Mouse (Mus musculus) left cerebral cortex, adult 18-20 months (tissue): ENCODE results near the gene Rundc3a. TPM values are rescaled to one million over a fixed set of nuclear protein-coding genes. Genes with fewer than 3 reads are reported as not detected.
"Not testable (repeated sequence)": the region's sequence is repeated elsewhere in the genome, so short reads cannot be mapped to it uniquely, and the experiment has no call there.

ENCODE experiments used
- DNase-seq, 2 experiments: peaks; one replicate each; pipeline ENCODE4 v3.0.0; 2021 to 2022; ENCODE audit warnings: low spot score in 2 of 2, mixed read lengths in 1 of 2
- total RNA-seq, 2 experiments: library from RNA; stranded (reverse); gene quantifications; 2 replicates each; pipeline ENCODE4 v1.2.3; 2021

The Rundc3a gene
- total RNA-seq, 2 experiments from 2014 or later, result 477 to 484 TPM

DNA sequence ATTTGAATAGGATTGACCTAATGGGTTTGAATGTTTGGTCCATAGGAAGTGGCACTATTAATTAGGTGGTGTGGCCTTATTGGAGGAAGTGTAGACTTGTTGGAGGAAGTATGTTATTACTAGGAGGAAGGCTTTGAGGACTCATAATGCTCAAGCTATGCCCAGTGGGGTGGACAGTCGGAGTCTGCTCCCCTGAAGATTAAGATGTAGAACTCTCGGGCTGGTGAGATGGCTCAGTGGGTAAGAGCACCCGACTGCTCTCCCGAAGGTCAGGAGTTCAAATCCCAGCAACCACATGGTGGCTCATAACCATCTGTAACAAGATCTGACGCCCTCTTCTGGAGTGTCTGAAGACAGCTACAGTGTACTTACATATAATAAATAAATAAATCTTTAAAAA, 3.8 kb upstream of the Rundc3a start:
- not testable (repeated sequence) for DNase-seq

DNA sequence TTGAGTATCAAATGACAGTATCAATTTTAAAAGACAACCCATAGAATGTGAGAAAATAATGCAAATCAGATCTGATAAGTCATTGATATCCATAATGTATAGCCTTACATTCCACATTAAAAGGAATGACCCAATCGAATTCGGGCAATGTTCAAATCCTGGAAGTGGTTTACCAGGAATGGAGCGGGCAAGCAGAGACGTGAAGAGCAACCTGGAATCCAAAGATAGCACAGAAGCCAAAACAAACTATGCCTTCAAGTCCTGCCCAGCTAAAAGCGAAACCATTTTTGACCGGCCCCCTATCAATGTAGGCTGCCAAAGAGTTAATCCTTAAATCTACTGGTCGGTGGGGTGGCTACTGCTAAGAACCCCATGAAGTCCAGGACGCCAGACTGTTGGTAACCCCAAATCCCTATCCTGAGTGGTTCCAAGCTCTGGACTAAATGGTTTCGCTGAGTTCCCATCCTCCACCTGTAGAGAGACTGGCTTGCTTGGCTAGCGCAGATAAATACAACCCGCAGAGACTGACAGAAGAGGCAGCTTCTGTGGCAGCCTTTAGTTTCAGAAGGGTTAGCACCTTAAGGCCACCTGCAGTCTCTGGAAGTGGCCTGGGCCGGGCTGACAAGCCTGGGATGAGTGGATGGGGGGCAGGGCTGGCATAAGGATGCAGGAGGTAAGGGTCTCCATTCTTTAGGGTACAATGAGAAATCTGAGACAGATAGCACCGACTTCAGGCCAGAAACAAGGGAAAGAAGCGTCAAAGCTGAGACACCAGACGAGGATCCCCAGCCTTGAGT, 564 bp upstream of the Rundc3a start:
- no peak for DNase-seq

DNA sequence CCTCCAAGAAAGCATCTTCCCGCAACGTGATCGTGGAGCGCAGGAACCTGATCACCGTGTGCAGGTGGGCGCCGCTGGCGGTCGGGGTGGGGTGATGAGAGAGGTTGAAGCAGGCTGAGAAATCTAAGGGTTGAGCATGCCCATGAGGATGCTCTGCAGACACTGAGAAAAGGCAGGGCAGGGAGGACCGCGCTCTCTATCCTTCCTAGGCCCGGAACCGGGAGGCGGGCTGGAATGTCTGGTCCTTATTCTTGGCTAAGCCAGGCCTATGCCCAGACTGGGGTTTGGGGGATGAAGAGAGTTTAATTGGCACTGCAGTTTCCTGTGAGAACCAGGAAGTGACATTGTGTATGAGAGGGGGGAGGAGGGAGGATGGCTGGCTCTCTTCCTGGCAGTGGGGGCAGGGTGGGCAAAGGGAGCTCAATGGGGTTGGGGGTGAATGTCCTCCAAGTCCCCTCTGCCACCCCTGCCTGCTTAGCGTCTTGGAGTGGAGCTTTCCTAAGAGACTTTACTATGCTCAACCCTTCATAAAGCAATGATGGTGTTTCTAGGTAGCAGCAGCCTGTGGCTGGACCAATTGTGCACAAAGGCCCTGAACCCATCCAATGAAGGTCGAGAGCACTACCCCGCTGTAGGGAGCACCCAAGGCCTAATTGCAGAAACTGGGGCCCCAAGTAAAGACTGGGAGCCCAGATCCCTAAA, 667 bp downstream of the Rundc3a start:
- DNase-seq, result peak in 1 of 2 experiments; percentile 51

DNA sequence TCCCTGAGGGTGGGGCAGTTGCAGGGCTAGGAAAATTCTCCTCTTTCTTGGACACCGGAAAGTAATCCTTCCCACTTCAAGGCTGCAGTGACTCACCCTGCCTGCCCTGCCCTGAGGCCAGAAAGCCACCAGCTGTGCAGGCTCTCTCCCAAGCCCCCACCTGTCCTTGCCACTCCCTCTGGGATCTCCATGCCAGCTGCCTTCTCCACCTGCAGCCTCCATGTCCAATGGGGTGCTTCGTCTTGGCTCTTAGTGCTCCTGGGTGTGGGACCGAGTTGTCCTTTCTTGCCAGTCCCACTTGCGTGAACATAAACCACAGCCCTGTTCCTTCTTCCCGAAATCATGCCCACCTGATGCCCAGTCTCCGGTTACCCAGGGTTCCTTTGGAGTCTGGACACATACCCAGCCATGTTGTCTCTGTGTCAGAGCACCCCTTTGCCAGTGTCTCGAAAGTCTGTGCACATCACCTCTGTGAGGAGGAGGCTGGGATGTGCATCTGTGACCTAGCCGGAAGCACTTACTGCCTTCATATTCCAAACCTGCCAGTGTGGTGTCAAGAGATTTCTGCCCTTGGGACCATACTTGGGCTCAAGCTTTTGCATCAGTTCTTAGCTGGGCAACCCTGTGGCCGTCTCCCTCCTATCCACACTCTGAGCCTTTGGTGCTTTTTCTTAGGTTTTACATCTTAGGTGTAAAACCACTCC, 1.4 kb downstream of the Rundc3a start:
- peak in 1 of 2 experiments; percentile 17 for DNase-seq

DNA sequence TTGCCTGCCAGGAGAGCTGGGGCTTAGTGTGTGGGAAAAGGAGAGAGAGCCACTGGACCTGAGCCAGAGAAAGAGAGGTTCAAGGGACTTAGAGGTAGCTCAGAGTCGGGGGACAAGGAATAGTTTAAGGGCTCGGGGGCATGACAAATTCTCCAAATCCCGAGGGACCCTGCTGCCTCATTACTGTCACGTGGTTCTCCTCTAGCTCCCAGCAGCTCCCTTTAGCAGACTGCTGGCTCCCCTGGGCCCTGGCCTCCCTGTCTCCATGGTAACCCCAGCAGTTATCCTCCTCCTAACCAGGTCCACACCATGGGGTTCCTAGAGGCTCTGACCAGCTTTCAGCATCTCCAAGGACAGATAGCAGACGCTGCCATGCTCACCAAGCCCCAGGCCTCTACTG, 2.0 kb downstream of the Rundc3a start:
- peak in 1 of 2 experiments; percentile 26 for DNase-seq

DNA sequence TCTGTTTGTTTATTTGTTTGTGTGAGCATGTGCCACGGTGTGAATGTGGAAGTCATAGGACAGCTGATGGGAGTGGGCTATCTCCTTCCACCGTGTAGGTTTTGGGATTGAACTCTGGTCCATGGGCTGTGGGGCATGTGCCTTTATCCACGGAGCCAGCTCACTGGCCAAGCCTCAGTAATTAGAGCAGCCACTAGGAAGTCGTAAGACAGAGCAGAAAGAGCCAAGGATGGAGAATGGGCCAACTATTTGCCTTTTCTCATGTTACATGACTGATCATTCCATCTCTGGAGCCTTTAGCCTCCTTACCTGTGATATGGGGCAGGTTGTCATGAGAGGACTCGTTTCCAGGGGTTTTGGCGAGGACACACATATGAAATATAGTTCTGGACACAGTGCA, 3.1 kb downstream of the Rundc3a start:
- DNase-seq, result no peak

DNA sequence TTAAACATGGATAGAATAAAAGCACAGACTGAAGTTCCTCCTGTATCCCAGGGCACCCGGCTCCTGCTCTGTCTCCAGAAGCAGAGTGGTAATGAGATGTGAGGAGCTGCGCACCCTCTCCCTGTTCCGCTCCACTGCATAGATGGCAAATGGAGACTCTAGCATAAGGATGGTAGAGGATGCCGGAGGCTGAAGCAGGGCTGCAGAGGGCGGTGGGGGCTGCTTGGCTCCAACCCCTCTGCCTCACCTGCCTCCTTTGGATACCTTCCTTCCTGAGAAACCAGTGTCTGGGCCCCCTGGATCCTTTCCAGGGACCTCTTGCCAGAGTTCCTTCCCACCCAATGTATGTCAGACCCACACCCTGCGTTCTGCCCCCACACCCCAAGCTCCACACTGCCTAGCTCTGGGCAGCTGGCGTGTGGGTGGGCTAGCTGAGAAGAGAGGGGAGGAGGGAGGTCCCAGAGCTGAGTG, 3.5 kb downstream of the Rundc3a start:
- peak; percentile 70 to 81 for DNase-seq

DNA sequence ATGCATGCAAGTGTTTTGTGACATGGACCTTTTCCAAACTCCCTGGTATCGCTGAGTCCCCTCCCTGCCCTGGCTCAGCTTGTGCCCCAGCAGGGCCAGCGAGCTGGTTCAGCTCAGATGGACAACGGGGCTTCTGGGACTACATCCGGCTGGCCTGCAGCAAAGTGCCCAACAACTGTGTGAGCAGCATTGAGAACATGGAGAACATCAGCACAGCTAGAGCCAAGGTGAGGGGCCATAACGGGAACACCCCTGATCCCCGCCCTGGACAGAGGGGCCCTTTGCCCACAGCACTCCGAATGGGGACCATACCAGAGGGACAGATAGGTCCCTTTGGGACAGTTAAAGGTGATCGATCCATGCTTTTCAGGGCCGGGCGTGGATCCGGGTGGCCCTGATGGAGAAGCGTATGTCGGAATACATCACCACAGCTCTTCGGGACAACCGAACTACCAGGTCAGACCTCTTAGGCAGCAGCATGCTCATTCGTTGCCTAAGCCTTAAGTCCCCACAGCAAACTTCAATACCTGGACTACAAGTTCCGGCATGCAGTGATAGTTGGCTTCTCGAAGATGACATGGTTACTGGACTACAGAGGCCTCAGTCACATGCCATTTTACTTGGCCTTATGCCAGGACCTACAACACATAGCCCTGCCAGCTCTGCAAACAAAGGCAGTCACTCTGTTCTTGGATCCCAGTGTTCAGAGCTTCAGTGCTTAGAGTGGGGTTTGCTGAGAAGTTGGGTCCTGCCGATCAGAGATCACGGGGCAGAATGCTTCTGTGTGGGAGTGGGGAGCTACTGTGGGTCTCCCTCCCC, 5.0 kb downstream of the Rundc3a start:
- peak in 1 of 2 experiments; percentile 37 for DNase-seq

DNA sequence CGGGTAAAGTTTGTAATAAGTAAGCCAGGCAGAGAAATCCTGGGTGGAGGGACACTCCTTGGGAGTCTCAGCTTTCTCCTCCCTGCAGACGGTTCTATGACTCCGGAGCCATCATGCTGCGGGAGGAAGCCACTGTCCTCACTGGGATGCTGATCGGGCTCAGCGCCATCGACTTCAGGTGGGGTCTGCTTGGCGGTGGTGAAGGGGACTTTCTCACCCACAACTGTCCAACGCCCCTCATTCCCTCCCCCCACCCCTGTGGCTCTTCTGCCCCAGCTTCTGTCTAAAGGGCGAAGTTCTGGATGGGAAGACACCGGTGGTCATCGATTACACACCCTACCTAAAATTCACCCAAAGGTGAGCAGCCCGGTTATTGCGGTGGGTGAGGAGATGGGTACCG, 5.9 kb downstream of the Rundc3a start:
- no peak for DNase-seq

DNA sequence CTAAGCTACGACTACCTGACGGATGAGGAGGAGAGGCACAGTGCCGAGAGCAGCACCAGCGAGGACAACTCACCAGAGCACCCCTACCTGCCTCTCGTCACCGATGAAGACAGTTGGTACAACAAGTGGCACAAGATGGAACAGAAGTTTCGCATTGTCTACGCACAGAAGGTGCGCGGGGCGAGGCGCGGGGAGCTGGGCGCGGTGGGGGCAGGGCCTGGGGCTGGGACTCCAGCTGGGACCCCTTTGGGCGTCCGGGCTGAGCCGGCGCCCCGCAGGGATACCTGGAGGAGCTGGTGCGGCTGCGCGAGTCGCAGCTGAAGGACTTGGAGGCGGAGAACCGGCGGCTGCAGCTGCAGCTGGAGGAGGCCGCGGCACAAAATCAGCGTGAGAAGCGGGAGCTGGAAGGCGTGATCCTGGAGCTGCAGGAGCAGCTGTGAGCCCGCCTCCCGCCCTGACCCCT, 6.4 kb downstream of the Rundc3a start:
- DNase-seq, result peak in 1 of 2 experiments; percentile 56

DNA sequence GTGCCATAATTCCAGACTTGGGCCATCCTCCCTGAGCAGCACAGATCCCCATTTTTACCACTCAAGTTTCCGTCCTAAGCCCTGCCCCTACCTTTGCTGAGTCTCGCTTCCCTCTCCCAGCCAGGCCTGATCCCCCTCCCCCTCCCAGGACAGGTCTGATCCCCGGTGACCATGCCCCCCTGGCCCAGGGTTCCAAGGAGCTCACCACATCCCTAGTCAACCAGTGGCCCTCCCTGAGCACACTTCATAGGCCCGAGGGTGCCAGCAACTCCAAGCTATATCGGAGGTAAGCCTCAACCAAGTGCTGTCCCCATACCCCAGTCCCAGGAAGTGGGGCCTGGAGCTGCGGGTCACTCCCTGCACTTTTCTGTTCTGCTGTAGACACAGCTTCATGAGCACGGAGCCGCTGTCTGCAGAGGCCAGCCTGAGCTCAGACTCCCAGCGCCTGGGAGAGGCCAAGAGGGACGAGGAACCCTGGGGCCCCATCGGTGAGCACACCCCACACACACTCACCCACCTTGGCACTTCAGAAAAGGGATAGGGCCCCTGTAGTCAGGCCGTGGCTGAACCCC, 7.4 kb downstream of the Rundc3a start:
- DNase-seq, result peak in 1 of 2 experiments; percentile 7

DNA sequence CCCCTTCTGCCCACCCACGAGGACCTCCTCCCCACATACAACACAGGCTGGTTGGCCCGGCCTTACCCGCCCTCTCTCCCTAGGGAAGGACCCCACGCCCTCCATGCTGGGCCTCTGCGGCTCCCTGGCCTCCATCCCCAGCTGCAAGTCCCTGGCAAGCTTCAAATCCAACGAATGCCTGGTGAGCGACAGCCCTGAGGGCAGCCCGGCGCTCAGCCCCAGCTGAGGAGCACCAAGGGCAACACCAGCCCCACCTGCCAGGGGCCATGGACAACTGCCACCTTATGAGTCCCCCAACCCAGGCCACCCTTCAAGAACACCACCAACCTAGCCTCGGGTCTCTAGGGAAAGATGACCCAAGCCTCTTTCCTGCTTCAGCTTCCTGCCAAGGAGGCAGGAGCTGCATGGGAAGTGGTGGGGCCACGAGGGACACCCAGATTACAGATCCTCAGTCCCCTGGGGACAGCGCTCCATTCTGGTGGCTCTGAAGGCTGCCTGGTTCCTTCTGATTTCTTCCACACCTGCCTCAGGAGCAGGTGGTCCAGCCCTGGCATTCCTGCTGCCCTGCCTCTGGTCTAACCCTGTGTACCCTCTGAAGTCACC, 8.8 kb downstream of the Rundc3a start:
- peak in 1 of 2 experiments; percentile 7 for DNase-seq

DNA sequence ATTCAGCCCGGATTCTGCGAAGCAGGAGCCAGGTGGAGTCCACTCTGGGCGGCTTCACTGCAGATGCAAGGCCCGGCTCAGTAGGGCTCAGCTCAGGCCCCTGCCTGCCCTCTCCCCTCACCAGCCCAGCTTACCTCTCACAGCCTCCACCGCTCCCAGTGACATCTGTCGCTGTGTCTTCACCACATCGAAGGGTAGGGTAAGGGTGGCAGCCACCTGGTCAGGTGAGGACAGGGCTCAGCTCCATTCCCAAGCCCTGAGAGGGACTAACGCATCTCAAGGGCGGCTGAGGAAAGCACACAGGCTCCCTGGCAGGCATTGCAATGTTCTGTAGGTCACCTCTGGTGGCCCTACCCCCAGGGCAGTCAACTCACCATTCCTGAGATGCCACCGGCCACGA, 10.5 kb downstream of the Rundc3a start:
- no peak for DNase-seq

DNA sequence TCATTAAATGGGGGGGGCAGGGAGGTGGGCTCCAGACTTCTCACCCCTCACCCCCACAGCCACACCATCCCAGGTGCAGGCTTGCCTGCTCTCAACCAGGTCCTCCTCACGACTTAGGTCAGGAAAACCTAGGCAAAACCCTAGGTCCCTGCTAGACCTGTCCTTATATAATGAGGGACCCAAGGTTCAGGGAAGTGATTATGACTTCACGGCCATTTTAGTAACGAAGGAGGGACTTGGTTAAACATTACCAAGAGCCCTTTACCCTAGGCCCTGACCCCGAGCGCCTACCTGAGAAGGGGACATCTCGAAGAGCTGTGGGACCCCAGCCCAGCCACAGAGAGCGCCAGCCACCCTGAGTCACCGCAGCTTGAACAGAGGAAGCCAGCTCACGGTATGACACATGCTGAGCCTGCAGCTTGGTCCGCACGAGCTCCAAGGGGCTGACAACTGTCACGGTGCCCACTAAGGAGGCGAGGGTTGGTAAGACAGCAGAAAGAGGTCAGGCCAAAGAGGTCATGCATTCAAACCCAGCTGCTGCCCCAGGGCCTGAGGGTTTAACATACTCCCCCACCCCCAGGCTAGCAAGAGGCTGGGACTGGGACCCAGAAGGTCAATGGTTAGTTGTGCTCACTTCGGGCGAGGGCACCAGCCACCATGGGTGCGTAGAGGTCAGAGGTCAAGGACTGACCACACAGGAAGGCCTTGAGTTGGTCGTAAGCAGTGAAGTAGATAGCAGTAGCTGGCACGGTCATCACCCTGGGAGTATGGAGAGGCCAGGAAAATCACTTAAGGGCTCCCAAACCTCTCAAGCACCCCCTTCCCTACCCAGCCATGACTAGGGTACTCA, 11.2 kb downstream of the Rundc3a start:
- peak in 1 of 2 experiments; percentile 2 for DNase-seq

DNA sequence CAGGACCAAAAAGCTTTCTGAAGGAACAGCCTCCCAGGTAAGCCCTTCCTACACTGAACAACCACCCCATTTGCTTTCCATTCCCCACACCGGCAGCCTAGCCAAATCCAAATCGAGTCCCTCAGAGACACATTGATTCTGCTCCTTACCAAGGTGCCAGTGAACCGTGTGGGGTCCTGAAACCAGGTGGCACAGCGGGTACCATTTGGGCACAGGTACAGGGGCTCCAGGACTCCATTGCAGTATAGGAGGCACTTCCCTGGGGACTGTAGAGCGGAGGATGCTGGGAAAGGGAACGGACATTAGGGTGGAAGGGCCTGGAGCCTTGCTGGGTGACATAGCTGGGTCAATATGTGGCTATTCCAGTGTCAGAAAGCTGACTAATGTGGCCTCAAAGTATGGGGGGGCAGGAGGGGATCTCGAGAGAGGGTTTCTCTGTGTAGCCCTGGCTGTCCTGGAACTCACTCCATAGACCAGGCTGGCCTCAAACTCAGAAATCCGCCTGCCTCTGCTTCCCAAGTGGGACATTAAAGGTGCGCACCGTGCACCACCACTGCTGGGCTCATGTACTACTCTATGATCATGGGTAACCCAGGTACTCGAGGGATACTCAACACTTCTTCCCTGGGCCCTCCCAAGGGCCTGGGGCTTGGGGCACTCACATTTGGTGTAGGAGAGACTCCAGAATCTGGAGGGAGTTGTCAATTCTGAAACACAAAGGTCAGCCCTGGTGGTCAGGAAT, 12.5 kb downstream of the Rundc3a start:
- no peak for DNase-seq

DNA sequence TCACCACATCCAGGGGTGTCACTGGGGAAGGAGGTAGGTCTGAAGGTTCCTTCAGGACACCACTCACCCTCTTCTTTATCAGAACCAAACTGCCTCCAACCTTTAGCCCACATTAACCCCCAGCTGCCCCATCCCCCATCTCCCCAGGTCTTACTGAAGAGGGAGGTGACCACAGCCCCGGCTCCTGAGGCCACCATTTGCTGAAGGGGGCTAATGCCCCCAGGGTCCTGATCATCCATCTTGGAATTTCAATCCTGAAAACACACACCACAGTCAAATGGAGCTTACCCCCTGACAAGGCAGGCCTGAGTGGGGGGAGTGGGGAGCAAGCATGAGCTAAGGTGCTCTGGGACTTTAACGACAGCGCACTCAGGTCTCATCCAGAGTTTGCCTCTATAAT, 13.2 kb downstream of the Rundc3a start:
- peak in 1 of 2 experiments; percentile 3 for DNase-seq

DNA sequence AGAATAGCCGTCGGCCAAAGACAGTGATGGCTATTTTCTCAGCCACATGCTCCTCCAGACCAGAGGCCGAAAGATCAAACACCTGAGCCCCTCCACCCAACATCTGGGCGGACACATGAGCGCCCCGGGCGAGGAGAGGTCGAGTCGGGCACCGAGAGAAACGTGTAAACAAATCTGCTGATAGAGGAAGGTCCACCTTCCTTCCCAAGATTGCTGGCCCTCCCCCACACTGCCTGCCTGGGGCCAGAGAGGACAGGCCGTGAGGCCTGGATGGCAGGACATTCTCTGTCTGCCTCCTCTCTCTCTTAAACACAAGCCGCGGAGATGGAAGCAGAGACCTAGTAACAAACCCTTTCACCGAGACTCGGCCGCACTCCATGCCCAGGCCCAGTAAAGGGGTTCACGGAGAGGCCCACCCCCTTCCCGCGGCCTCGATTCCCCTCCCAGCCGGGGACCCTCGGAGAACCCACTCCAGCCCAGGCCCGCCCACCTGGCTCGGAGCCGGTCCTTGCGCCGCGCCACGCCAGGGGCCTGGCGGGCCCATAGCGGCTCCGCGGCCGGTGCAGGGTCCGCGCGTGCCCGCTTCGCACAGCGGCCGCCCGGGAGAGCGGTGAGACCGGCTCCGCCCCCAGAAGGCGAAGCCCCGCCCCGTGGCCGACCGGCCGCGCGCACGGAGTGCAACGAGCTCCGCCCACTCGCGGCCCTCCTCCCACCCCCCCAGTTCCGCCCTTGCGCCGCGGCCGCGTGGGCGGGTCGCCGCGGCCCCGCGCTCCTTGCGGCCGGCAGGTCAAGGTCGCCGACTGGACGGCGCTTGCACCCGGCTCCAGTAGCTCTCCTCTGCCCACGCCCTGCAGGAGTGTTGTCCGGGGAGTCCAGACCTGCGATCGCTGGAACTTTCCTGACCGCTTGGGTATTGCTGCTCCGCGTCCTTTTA, 14.0 kb downstream of the Rundc3a start:
- peak; percentile 84 to 92 for DNase-seq
